Mouse (Mus musculus) left cerebral cortex, postnatal 25 days (tissue): ENCODE data around the gene Stk35. TPM values are rescaled to one million over a fixed set of nuclear protein-coding genes. Genes with fewer than 3 reads are reported as not detected.

ENCODE experiments used
- total RNA-seq, 2 experiments: library from RNA; stranded (reverse); gene quantifications; 2 replicates each; pipeline ENCODE4 v1.2.3; 2021

Gene Stk35
- total RNA-seq, 2 experiments from 2014 or later: 29.5 to 31.5 TPM

Other genes with a start within 250 kb of the Stk35 start
- 100 to 1,000 TPM; 387 to 409 TPM for gene Sirpa, start 207.7 kb upstream of the Stk35 start, total RNA-seq
- 10 to 100 TPM; 28.1 to 45.3 TPM for gene Pdyn, start 100.7 kb upstream of the Stk35 start, total RNA-seq
- gene Tgm3, start 211.8 kb downstream of the Stk35 start, total RNA-seq: 1 to 10 TPM; 3.0 to 4.4 TPM